Mouse (Mus musculus) E14TG2a.4 (cell line): ENCODE measurements around the gene Tigit.

Experiments used
- H3K27me3 ChIP-seq: 2 replicates; pipeline ENCODE4 v1.6.1; 2014; ENCODE audit warnings: low read length, control low read depth; ENCODE audit not compliant: insufficient read depth
- H3K36me3 ChIP-seq: 2 replicates; pipeline ENCODE4 v1.6.1; 2014; ENCODE audit warnings: low read length, control low read depth; ENCODE audit not compliant: insufficient read depth
- H3K4me1 ChIP-seq: replicated peaks from 2 replicates; pipeline ENCODE4 v1.6.1; 2014; ENCODE audit warnings: low read depth, low read length, control low read depth
- H3K4me3 ChIP-seq: replicated peaks from 2 replicates; pipeline ENCODE4 v1.5.1; 2014; ENCODE audit warnings: mild to moderate bottlenecking, low read length
- H3K9me3 ChIP-seq: 2 replicates; pipeline ENCODE4 v1.6.1; 2014; ENCODE audit warnings: low read length, control low read depth
- CTCF ChIP-seq: conservative IDR thresholded peaks from 2 replicates; pipeline ENCODE4 v1.5.1; 2014; ENCODE audit warnings: low read length
- NANOG ChIP-seq: IDR thresholded peaks from 2 replicates; pipeline ENCODE4 v1.6.1; 2014; ENCODE audit warnings: borderline replicate concordance, low read length, mixed read lengths
- POU5F1 ChIP-seq: IDR thresholded peaks from 2 replicates; pipeline ENCODE4 v1.6.1; 2014; ENCODE audit warnings: low read length, borderline replicate concordance

The Tigit gene

DNA sequence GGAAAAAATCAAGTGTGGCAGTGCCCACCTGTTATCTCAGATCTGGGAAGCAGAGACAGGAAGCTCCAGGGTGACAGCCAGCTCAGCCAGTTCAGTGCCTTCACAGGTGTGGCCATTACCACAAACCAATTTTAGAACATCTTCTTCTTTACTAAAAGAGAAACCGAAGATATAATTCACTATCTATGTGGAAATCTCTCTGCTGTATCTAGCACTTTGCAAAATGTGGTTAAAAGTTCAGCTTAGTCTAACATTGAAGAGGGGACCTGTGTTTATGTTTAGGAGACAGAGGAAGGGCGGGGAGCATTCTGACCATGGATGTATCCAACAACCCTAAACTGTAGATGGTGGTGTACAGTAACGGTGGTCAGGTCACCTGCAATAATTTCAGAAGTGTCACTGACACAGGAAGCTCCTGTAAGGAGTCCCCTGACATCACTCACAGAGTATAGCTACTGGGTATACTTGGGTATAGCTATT is 26.3 kb upstream of the Tigit start:
- Histone ChIP-seq H3K4me3 (no peak overlapping the region), H3K4me1 (no peaks in the 10 kb centered on the region), H3K36me3 (no peaks in the 10 kb centered on the region), H3K9me3 (no peaks in the 10 kb centered on the region), H3K27me3 (0 out of 2 replicates have a peak, but pooled peaks cover 3% of the 10 kb centered on the region)
- TF ChIP-seq POU5F1 = no peak
- TF ChIP-seq NANOG = no peak
- TF ChIP-seq CTCF = no peak

DNA sequence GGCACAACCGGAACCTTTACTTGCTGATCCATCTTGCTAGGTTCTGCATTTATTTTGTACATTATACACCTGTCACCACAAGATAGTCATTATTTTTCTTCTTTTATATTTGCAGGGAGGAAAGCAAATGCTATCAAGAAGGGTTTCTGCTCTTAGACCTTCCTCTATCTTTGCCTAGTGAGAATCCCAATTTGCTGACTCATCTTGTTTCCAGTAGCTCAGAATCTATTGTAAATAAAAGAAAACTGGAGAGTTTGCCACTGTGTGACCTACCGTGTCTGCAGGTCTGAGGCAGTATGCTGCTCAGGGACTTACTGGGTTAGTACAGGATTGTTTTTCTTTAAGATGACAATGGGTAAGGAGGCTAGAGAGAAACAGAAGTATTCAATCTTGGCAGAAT is 24.0 kb upstream of the Tigit start:
- Histone ChIP-seq H3K27me3 (0 out of 2 replicates have a peak, but pooled peaks cover 3% of the 10 kb centered on the region), H3K9me3 (no peaks in the 10 kb centered on the region), H3K4me1 (no peaks in the 10 kb centered on the region), H3K36me3 (no peaks in the 10 kb centered on the region), H3K4me3 (no peak overlapping the region)
- no peak for TF ChIP-seq CTCF
- TF ChIP-seq NANOG = no peak
- TF ChIP-seq POU5F1 = no peak

DNA sequence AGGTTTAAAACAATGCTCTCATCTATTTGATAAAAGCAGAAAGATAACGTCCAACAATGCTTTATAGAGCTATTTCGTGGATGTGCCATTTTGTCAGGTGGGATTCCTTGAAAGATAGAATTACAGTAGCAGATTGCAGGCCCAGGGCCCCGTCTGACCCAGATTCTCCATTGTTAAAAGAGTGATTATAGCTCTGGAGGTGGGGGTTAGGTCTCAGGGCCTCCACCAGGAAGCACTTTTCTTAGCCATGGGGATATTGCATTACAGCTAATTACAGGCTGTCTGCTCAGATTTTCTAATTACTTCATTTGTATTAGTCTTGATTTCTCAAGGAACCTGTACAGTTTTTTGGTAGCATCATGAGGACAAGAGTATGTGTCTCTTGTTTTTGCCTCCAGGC is 10.5 kb upstream of the Tigit start:
- TF ChIP-seq POU5F1 = no peak
- no peak for TF ChIP-seq NANOG
- no peak for TF ChIP-seq CTCF
- Histone ChIP-seq H3K27me3 (no peaks in the 10 kb centered on the region), H3K9me3 (peaks cover 11% of the 10 kb centered on the region), H3K4me1 (no peaks in the 10 kb centered on the region), H3K36me3 (no peaks in the 10 kb centered on the region), H3K4me3 (no peak overlapping the region)

DNA sequence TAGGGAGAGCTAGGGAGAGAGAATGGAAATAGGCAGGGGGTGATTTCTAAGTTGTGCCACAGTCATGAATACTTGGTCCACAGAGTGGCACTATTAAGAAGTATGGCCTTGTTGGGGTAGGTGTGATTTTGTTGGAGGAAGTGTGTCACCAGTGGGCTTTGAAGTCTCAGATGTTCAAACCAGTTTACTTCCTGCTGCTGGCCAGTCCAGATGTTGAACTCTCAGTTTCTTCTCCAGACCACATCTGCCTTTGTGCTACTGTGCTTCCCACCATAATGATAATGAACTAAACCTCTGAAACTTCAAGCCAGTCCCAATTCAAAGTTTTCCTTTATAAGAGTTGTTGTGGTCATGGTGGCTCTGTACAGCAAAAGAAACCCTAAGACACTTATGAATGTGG is 8.8 kb upstream of the Tigit start:
- TF ChIP-seq CTCF (no peak), NANOG (no peak), POU5F1 (no peak)
- Histone ChIP-seq H3K36me3 (no peaks in the 10 kb centered on the region), H3K27me3 (no peaks in the 10 kb centered on the region), H3K4me1 (no peaks in the 10 kb centered on the region), H3K9me3 (peaks cover 11% of the 10 kb centered on the region), H3K4me3 (no peak overlapping the region)

DNA sequence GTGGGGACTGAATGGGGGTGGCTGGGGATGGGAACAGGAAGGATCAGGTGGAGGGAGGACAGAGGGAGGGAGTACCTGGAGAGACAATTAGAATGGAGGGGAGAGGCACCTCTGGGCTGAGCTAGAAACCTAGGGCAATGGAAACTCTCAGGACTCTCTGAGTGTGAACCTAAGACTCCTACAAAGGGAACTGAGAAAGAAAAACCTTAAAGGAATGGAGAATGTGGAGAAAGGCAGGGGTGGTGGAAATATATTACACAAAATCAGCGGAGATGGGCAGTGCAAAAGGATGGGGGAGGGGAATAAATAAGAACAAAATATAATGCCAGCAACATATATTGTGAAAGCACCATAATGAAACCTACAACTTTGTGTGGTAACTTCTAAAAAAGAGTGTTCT is 8.0 kb upstream of the Tigit start:
- H3K9me3 ChIP-seq = peaks cover 8% of the 10 kb centered on the region
- H3K4me3 ChIP-seq = no peak overlapping the region
- H3K4me1 ChIP-seq = 0 out of 2 replicates have a peak, but pooled peaks cover 1% of the 10 kb centered on the region
- TF ChIP-seq POU5F1 = no peak
- no peak for TF ChIP-seq CTCF
- no peak for TF ChIP-seq NANOG
- H3K27me3 ChIP-seq = no peaks in the 10 kb centered on the region
- H3K36me3 ChIP-seq = no peaks in the 10 kb centered on the region

DNA sequence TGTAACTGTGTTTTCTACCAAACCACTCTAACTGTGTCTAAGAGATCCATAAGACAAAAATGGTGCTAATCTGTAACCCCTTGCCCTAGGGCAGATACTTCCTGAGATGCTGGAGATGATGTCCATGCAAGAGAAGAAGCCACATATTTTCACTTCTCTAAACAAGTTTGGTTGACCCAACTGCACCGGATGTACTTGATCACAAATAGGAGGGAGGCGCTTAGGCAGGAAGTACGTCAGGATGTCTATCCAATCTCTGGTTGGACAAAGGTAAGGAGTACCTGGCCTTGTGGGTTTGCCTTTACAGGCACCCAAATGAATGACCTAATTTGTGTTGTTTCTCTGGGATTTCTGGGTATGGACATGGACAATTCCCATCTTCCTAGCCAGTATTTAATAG is 4.3 kb upstream of the Tigit start:
- no peaks in the 10 kb centered on the region for H3K27me3 ChIP-seq
- no peak overlapping the region for H3K4me3 ChIP-seq
- H3K9me3 ChIP-seq = no peaks in the 10 kb centered on the region
- no peak for TF ChIP-seq POU5F1
- no peak for TF ChIP-seq CTCF
- no peak for TF ChIP-seq NANOG
- H3K4me1 ChIP-seq = peaks cover 11% of the 10 kb centered on the region
- H3K36me3 ChIP-seq = no peaks in the 10 kb centered on the region

DNA sequence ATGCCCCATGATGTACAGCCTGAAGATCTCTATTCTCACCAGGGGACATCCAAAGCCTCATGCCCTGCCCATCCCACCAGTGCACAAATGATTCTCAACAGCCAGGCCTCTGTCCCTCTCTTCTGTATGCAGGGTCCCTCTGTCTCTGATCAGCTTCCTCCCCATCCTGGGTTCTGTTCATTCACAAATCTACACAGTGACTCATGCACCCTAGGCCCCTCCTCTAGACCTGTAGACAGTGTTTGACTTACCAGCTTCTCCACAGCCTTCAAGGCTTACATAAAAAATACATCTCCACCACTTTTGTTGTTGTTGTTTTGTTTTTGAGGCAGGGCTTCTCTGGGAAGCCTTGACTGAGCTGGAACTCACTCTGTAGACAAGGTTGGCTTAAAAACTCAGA is 915 bp upstream of the Tigit start:
- Histone ChIP-seq H3K36me3 (no peaks in the 10 kb centered on the region), H3K4me3 (no peak overlapping the region), H3K27me3 (no peaks in the 10 kb centered on the region), H3K9me3 (no peaks in the 10 kb centered on the region), H3K4me1 (peaks cover 11% of the 10 kb centered on the region)
- TF ChIP-seq CTCF (no peak), NANOG (no peak), POU5F1 (no peak)

DNA sequence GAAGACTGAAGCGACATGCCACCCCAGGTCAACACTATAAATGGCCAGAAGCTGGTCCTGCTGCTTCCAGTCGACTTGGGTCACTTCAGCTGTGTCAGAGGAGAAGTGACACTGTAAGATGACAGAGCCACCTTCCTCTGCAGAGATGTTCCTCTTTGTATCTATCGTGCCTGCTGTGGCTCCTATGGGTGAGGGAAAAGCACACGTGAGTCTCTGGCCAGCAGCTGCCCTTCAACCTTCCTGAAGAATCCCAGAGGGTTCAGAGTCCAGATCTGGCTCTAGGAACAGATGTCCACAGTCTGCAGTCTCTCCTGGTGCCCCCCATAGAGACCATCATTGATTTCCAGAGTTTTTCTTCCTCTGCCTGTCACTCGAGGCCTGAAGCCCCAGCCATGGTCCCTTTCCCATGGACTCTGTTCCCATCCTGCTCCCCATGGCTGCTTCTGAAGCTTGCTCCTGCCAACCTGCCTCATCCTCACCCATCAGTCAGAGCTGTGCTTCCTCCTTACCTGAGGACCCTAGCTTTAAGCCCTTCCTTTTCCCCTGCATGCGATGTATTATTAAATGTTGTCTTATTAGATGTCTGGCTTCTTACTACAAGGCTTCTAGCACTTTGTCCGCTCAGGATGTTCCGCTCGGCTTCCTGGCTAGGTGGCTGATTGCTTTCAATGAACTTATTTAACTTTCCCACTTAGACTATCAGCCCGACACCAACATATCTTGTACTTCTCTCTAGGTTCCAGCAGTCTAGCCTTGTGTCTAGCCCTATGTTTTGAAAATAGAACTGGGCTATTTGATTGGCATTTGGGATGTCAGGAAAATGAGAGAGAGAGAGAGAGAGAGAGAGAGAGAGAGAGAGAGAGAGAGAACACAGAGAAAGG is 1.6 kb downstream of the Tigit start:
- Histone ChIP-seq H3K36me3 (no peaks in the 10 kb centered on the region), H3K4me1 (peaks cover 11% of the 10 kb centered on the region), H3K27me3 (peaks cover 5% of the 10 kb centered on the region; the same call in 1 of the 2 replicates), H3K4me3 (no peak overlapping the region), H3K9me3 (no peaks in the 10 kb centered on the region)
- TF ChIP-seq CTCF (no peak), NANOG (no peak), POU5F1 (no peak)

DNA sequence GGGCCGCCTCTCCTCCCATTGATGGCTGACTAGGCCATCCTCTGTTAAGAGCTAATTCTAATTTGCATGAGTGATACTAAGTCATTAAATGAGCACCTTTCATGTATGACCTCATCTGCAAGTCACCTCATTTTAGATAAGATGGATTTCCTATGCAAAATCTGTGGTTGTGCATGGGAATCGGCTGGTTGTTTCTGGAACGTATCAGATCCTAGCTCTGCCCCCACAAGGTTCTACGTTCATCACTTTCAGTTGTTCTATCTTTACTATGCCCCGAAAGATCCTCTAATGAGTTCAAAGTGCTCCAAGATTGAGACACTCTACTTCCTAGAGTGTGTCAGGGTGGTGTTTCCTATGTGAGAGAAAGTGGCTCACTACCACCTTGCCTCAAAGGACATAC is 2.4 kb downstream of the Tigit start:
- H3K36me3 ChIP-seq = no peaks in the 10 kb centered on the region
- peaks cover 5% of the 10 kb centered on the region; the same call in 1 of the 2 replicates for H3K27me3 ChIP-seq
- H3K9me3 ChIP-seq = no peaks in the 10 kb centered on the region
- no peak overlapping the region for H3K4me3 ChIP-seq
- peaks cover 7% of the 10 kb centered on the region for H3K4me1 ChIP-seq
- TF ChIP-seq CTCF (no peak), POU5F1 (no peak), NANOG (no peak)
